Mouse (Mus musculus): ENCODE measurements around the gene Svbp. TPM values are rescaled to one million over a fixed set of nuclear protein-coding genes. Genes with fewer than 3 reads are reported as not detected.

The Svbp gene
- total RNA-seq, 2 experiments from 2014 or later: 32.1 to 36.0 TPM

GRCm38 (mm10) chr4:119189392-119189791 is 5.7 kb upstream of the Svbp start:
- ATAC-seq (replicated peaks; ENCODE audit: low FRiP score, poor library complexity, severe bottlenecking): no peak

DNA sequence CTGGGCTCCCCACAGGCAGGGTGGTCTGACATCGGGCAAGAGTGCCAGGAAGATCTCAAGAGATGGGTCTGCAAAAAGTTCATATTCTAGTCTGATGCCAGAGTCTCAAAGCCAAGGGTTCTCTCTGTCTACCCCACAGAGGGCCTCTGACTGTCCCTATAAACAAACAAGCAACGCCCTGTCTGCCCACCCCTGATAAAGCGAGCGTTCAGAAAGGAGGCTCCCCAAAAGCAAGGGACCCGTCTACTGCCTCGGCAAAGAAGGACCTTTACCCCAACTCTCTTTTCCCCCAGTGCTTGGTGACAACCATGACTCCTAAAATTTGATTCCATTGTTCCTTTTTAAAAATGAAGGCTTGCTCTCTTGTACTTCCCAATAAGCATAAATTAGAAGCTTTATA is 5.2 kb upstream of the Svbp start, which contains the start of gene Ermap:
Gene Ermap (minus strand): TSS at position 148 of the 400 bp plus-strand sequence.
- ATAC-seq (replicated peaks; ENCODE audit: low FRiP score, poor library complexity, severe bottlenecking): peak; percentile 76

- ATAC-seq (replicated peaks; ENCODE audit: low FRiP score, poor library complexity, severe bottlenecking): peak; percentile 65
Measured at GRCm38 (mm10) chr4:119190618-119191017, 4.5 kb upstream of the Svbp start.

- ATAC-seq (replicated peaks; ENCODE audit: low FRiP score, poor library complexity, severe bottlenecking): no peak
Measured at GRCm38 (mm10) chr4:119191273-119191672, 3.8 kb upstream of the Svbp start.

GRCm38 (mm10) chr4:119192757-119193156 is 2.3 kb upstream of the Svbp start:
- no peak for ATAC-seq (replicated peaks; ENCODE audit: low FRiP score, poor library complexity, severe bottlenecking)

DNA sequence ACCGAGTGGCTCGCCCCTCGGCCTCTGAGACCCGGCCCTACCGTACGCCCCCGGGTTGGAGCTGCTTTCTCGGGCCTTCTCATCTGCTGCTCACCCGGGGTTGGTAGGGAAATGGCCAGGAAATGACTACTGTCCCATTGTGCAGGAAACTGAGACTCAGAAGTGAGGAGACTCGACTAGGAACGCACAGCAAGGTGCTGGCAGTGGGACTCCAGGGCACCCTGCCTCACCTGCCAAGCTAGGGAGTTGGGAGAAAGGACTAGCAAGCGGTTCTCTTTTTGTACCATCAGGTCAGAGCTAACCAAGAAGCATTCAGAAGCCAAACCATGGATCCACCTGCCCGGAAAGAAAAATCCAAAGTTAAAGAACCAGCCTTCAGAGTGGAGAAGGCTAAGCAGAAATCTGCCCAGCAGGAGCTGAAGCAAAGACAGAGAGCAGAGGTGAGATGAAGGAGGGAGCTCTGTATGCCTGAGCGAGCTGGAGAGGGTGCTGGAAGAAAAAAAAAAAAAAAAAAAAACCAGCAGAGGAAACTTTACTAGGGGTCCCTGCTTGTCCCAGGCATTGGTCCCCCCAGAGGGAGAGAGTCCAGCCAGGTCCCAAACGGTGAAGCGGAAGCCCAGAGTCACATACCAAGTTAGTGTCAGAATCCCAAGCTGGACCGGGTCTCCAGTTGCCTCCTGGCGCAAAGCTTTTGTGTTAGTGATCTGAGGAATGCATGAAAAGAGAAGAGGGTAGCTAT is 645 bp downstream of the Svbp start:
- ATAC-seq (replicated peaks; ENCODE audit: low FRiP score, poor library complexity, severe bottlenecking): peak; percentile 27; the same call in 1 of the 2 replicates

DNA sequence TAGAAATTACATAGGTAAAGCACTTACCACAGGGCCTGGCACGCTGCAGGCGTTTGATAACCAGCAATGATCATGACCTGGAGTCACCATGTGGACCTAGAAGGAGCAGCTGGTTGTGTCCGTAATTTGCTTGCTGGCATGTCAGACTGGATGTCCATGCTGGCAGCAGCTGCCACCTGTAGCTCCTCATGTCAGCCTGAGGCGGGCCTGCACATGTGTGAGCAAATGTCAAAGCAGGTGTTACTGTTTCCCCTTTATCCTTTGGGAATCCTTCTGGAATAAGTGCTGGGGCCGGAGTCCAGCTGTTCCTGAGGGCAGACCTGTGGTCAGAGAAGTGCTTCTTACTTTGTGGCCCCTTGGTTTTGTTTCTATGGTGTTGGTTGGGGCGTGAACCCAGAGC is 3.0 kb downstream of the Svbp start:
- no peak for ATAC-seq (replicated peaks; ENCODE audit: low FRiP score, poor library complexity, severe bottlenecking)

GRCm38 (mm10) chr4:119204672-119205071 is 9.6 kb downstream of the Svbp start:
- ATAC-seq (replicated peaks; ENCODE audit: low FRiP score, poor library complexity, severe bottlenecking): peak; percentile 91

- ATAC-seq (replicated peaks; ENCODE audit: low FRiP score, poor library complexity, severe bottlenecking): no peak
Measured at GRCm38 (mm10) chr4:119216667-119217066, 21.6 kb downstream of the Svbp start.

- ATAC-seq (replicated peaks; ENCODE audit: low FRiP score, poor library complexity, severe bottlenecking): no peak
Measured at GRCm38 (mm10) chr4:119218169-119218568, 23.1 kb downstream of the Svbp start, which contains the start of gene Tmem269. Gene Tmem269 (minus strand): TSS chr4:119218217.

GRCm38 (mm10) chr4:119223696-119224095 is 28.6 kb downstream of the Svbp start:
- ATAC-seq (replicated peaks; ENCODE audit: low FRiP score, poor library complexity, severe bottlenecking): peak; percentile 81

DNA sequence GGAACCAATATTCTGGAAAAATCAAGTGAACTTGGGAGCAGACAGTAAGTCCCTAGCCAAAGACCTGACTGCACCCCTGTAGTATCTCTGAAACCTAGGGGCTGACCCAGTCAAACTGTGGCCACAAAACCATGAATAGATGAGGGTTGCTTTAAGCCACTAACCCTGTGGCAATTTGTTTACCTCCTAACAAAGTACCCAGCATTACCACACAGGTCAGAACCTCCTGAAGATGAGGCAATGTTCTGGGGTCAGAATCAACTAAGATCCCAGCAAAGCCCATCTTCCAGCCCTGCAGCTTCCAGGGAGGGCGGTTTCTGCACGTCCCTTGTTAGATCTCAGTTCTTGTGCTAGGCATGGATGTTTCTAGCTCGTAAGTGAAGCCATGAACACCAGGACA is 29.4 kb downstream of the Svbp start:
- no peak for ATAC-seq (replicated peaks; ENCODE audit: low FRiP score, poor library complexity, severe bottlenecking)

DNA sequence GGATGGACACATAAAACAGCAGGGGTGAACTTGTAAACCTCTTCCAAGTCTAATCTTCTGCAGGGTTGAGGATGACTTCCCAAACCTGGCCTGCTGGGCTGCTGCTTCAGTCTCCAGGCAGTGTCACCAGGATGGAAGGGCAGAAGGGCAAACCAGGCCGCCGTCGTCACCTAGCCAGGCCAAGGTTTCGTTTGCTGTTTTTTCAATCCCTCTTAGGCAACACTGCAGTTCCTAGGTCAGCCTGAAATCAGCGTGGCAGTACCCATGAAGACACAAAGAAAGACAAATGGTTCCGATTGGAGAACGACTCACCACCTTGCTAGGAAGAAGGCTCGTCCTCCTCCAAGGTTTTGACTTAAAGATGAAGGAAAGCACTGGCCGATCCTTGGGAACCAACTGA is 30.6 kb downstream of the Svbp start:
- ATAC-seq (replicated peaks; ENCODE audit: low FRiP score, poor library complexity, severe bottlenecking): no peak

GRCm38 (mm10) chr4:119226751-119227150 is 31.6 kb downstream of the Svbp start:
- ATAC-seq (replicated peaks; ENCODE audit: low FRiP score, poor library complexity, severe bottlenecking): peak; percentile 32; the same call in 1 of the 2 replicates

- peak; percentile 96 for ATAC-seq (replicated peaks; ENCODE audit: low FRiP score, poor library complexity, severe bottlenecking)
Measured at GRCm38 (mm10) chr4:119232410-119233255, 37.5 kb downstream of the Svbp start, which contains the start of the genes AU022252 and P3h1. Gene AU022252 (minus strand): TSS chr4:119232712. Gene P3h1 (plus strand): TSS chr4:119232915.

- ATAC-seq (replicated peaks; ENCODE audit: low FRiP score, poor library complexity, severe bottlenecking): peak; percentile 11; the same call in 1 of the 2 replicates
Measured at GRCm38 (mm10) chr4:119233256-119233901, 38.3 kb downstream of the Svbp start.

- ATAC-seq (replicated peaks; ENCODE audit: low FRiP score, poor library complexity, severe bottlenecking): no peak
Measured at GRCm38 (mm10) chr4:119234348-119234747, 39.2 kb downstream of the Svbp start.

DNA sequence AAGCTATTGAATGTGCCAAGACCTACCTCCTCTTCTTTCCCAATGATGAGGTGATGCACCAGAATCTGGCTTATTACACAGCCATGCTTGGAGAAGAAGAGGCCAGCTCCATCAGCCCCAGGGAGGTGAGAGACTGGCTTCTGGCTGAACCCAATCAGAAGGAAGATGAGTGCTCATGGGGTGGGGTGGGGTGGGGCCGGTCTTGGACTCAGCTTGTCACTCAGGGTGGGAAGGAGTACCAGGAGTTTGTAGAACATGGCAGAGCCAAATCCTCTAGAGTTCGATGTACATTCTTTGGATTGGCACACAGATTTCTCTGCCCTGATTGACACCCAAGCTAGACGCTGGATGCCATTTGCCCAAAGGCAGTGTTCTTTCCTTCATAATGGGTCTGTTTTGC is 43.6 kb downstream of the Svbp start:
- ATAC-seq (replicated peaks; ENCODE audit: low FRiP score, poor library complexity, severe bottlenecking): 0 out of 2 replicates have a peak, but pooled peaks have one; percentile 31

- peak; percentile 82 for ATAC-seq (replicated peaks; ENCODE audit: low FRiP score, poor library complexity, severe bottlenecking)
Measured at GRCm38 (mm10) chr4:119239181-119239682, 44.1 kb downstream of the Svbp start.

- no peak for ATAC-seq (replicated peaks; ENCODE audit: low FRiP score, poor library complexity, severe bottlenecking)
Measured at GRCm38 (mm10) chr4:119241664-119242063, 46.6 kb downstream of the Svbp start.
